Mouse (Mus musculus) heart, postnatal 25 days (tissue): ENCODE data around the gene Wdr43. TPM values are rescaled to one million over a fixed set of nuclear protein-coding genes. Genes with fewer than 3 reads are reported as not detected.
A peak's percentile ranks its signal among the peaks of the same experiment; 100 is the strongest.

Experiments
- DNase-seq: peaks from one replicate; pipeline ENCODE4 v3.0.0; 2022; ENCODE audit warnings: low spot score
- intact Hi-C: fragments of 180-260 bp; cut with DNase I; formaldehyde crosslinking; loops from one replicate; pipeline ENCODE4 v1.15.1; 2025
- total RNA-seq, 2 experiments: library from RNA; stranded (reverse); gene quantifications; 2 replicates each; pipeline ENCODE4 v1.2.3; 2021

The Wdr43 gene
- total RNA-seq, 2 experiments from 2014 or later = 18.4 to 19.0 TPM

- intact Hi-C loops = loop anchor here (5.0 kb wide), 1 partner anchor 36 kb away; no protein-coding TSS in a partner anchor
- DNase-seq = no peak
These were observed 80.1 kb downstream of the Wdr43 start for GRCm38 (mm10) chr17:71695716-71696315.

DNA sequence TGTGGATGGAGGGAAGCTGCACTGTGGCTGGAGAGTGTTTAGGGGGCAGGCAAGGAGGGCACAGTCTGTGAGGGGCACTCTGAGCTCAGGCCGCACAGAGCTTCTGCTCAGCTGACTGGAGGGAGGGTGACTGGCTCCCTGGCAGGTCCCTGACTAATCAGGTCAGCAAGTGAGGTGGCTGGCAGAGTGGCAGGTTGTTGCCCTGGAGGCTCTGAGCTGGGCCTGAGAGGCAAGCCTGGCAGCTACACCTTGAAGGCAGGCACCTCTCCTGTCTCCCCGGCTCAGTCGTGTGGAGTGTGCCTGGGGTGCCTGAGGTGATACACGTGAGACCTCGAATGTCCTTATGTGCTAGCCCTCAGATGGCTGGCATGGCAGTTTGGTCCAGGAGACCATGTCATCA, 80.7 kb downstream of the Wdr43 start:
- intact Hi-C loops = loop anchor here (5.0 kb wide), 1 partner anchor 36 kb away; no protein-coding TSS in a partner anchor
- peak; percentile 14 for DNase-seq

DNA sequence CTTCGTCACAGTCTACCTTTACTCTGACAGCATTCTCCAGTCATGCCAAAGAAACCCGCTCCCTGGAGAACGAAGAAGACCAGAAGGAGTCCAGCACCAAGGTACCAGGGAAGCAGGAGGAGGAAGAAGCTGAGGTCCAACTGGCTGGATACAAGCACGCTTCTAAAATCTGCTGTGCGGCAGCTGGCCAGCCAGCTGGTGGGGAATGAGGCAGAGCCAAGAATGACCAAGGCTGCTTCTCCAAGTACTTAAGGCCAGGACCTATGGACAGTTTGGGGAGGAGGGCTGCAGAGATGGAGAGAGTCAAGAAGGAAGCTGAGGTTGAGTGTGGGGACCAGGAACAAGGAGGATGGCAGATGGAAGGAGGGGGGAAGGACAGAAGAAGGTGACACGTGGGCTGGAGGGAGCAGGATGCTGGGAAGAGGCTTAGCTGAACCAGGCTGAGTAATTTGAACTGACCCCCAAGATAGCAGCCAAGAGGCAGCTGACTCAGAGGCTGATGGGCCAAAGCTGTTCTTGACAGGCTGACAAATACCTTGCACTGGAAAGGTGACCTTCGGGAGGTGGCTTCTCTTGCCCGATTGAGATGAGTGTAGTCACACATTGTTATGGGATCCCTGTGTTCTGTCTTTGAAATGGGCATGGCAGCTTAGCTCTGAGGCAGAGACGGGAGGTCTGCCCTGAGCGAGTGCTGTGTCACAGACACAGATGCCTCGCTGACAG, 82.4 kb downstream of the Wdr43 start:
- DNase-seq = peak; percentile 20
- intact Hi-C loops = loop anchor here (5.0 kb wide), 1 partner anchor 34 kb away; no protein-coding TSS in a partner anchor

DNA sequence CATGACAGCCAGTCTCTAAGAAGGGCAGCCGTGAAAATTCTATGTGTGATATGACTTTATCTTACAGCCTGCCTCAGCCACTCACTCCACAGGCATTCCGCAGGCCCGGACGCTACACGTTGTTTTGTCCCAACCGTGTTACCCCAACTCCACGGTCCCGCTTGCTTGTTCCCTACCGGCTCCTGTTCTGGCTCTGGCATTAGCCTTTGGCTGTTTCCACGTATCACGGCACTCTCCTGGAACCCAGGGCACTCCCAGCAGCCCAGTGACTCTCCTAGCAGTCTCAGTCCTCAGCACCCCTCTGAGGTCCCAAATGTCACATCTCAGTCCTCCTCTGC, 82.9 kb downstream of the Wdr43 start:
- intact Hi-C loops = loop anchor here (5.0 kb wide), 1 partner anchor 34 kb away; no protein-coding TSS in a partner anchor
- DNase-seq = no peak

GRCm38 (mm10) chr17:71705113-71705512, 89.4 kb downstream of the Wdr43 start:
- intact Hi-C loops = no loop called here
- DNase-seq = no peak

DNA sequence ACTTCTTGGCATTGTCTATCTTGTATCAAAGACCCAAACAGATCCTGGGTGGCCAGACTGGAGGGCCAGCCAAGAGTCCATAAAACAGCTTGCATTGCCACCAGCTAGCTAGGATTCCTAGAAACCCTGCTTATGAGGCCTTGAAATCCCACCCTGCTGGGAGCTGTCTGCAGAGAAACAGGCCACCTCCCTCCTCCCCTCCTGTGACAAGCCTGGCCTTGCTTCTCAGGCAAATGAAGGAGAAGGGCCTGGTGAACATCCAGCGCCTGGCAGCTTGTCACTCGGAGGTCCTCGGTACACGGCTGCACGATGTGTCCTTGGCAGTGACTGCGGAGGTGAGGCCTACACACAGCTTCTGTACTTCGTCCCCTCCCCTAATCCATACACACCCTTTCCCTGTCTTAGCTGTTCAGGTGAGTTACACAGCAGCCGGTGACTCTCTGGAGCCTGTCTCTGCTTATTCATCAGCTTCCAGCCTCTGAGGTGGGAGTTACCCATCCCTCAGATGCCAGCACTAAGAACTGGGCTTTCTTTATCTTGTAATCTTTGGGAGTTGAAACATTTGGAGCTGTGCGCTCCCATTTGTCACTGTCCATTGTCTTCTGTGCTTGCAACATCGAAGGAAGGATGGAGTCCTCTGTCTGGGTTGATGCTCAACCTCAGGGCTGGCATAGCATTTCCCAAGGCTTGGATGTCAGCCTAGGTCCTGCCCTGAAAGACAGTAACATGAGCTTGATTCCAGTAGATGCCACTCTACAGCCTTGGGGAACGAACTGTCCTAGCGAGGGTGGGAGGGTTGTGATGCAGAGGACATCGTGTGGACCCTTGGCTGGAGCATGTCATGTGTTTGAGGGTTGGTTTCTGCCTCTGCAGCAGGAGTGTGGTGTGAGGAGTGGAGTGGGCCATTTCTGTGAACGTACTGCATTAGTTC, 90.1 kb downstream of the Wdr43 start:
- intact Hi-C loops = no loop called here
- DNase-seq = no peak

GRCm38 (mm10) chr17:71707715-71708114, 92.0 kb downstream of the Wdr43 start:
- intact Hi-C loops = no loop called here
- no peak for DNase-seq

Other genes with a start within 250 kb of the Wdr43 start
- 1 to 10 TPM; 1.0 to 1.5 TPM for gene Gm4707, start 156.0 kb upstream of the Wdr43 start, total RNA-seq
- gene Smchd1, start 140.6 kb upstream of the Wdr43 start, total RNA-seq = 10 to 100 TPM; 18.0 to 19.7 TPM
- 1 to 10 TPM; 1.1 TPM for gene Ndc80, start 89.0 kb upstream of the Wdr43 start, total RNA-seq
- under 1 TPM in 1 of 2 experiments, not detected in 1; 0.14 TPM for gene Spdya, start 63.8 kb upstream of the Wdr43 start, total RNA-seq
- gene Togaram2, start 57.4 kb downstream of the Wdr43 start, total RNA-seq = 1 to 10 TPM; 4.1 to 5.2 TPM
- gene Pcare, start 137.0 kb downstream of the Wdr43 start, total RNA-seq = under 1 TPM; 0.36 to 0.44 TPM
- gene Clip4, start 152.6 kb downstream of the Wdr43 start, total RNA-seq = 100 to 1,000 TPM; 216 to 251 TPM